Mouse (Mus musculus): ENCODE measurements at regions not wholly inside any gene's neighbourhood (a gene's known extent, or its start where the extent isn't known, plus 50 kb on each side); places are given as distances from the start of the nearest gene placed in this dataset.
"Not testable (repeated sequence)": the region's sequence is repeated elsewhere in the genome, so short reads cannot be mapped to it uniquely, and the experiment has no call there.

DNA sequence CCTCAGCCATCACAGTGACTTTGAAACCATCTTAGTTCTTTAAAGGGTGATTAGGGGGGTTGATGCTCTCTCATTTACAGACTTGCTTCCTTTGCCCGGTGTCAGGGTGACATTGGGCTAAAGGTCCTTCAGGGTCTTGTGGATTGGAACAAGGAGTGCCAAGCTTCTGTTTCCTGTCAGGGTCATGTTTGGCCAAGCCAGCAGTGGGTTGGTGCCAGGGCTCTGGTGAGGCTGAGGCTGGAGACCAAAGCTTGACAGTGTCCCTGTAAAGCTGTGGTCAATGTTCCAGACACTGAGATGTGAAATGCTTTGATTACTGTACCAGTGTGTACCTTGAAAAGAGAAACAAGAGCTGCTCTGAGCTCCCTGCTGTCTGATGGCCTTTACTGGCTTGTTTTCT lies 150.8 kb upstream of the Fam3c start:
- no peak for DNase-seq (ENCODE audit: low spot score)

DNA sequence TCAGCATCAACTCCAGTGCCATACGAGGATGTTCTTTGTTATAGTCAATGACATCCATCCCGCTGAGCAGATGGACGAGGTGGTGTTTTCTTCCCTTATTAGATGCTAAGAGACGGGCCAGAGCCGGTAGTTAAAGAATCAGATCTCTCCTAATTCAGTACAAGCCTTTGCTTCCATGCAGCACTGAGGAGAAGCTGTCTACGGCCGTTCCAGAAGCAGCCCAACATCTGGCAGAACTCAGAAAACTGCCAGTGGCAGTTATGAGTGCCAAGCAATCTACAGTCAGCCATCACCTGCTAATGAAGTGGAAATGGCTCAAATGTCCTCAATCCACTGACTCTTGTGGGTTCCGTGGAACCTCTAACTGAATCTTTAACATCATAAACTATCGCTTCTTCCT lies 141.3 kb upstream of the Fam3c start:
- DNase-seq (ENCODE audit: low spot score) = no peak

DNA sequence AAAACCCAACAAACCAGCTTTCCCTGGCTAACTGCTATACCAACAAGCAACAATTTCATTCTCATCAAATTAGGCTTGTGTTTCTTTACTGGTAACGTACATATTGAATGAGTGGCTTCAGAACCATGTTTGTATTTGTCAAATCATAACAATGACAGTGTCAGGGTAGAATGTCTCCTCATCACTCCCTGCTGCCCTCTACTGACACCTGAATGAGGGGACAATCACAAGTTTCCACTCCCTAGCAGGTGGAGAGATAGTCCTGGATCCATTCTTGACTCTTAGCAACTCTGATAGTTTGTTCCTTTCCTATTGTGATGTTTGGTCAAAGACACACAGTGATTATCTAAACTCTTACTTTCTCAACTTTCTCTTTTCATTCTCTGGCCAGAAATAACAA lies 140.4 kb upstream of the Fam3c start:
- no peak for DNase-seq (ENCODE audit: low spot score)

DNA sequence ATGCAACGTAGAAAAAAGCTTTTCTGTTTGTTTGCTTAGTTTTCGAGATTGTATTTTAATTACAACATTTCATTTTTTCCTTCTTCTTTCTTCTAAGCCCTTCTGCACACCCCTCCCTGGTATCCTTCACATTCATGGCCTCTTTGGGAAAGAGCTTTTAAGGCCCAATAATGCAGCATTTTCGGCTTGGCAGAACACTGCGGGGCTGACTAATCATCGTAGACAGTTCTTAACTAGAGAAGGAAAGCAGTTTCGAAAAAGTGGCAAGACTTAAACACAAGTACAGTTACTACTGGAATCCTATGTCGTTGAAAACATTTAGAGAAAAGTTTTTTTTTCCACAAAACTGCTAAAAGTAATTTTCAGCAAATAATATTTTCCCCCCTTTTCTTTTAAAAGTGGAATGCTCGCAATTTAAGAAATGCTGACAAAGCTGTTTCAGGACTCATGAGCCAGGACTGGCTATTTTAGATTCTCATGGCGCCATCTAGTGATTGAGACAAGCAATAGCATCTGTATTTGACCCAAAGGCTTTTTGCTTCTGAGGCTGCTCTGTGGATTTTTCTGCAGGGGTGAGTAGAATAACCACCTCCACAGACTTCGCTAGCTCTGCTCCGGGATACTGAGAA lies 137.7 kb upstream of the Fam3c start:
- peak; percentile 11 for DNase-seq (ENCODE audit: low spot score)

DNA sequence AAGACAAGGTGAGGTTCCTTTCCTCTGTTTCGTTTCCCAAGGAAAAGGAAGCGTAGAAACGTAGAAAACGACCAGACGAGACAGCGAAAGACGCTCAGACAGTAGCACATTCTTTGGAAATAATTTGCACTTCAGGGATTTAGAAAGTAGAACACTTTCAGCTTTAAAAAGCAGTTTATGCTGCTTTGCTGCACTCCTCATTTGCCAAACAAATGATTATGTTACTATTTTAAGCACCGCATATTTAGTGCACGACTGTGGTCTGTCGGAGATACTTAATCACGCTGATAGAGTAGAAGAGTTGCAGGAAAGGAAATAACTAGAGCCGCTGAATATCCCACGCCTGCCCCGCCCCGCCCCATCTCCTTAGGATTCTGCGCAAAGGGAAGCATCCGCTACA lies 136.9 kb upstream of the Fam3c start:
- no peak for DNase-seq (ENCODE audit: low spot score)

DNA sequence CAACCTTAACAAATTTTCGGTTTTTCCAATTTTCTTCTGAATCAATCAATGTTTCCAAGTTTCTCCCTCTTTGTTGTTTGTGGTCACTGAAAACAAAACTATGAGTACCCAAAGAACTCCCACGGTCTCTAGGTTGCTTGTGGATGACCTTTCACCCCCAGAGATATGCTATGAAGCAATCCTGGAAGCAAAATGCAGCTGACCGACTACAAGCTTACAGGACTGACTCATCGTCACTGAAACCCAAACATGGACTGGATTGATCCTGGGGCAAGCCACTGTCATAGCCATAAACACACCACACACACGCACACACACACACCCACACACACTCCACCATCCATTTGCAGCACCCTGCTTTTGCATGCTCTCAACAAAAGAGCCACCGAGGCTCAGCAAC lies 134.7 kb upstream of the Fam3c start:
- no peak for DNase-seq (ENCODE audit: low spot score)

GRCm38 (mm10) chr6:22487467-22487866 lies 131.4 kb upstream of the Fam3c start:
- no peak for DNase-seq (ENCODE audit: low spot score)

- DNase-seq (ENCODE audit: low spot score) = no peak
Observed at GRCm38 (mm10) chr6:22485828-22486518, 129.9 kb upstream of the Fam3c start.

GRCm38 (mm10) chr6:22482257-22482656 lies 126.2 kb upstream of the Fam3c start:
- not testable (repeated sequence) for DNase-seq (ENCODE audit: low spot score)

GRCm38 (mm10) chr6:22474604-22475003 lies 118.6 kb upstream of the Fam3c start:
- DNase-seq (ENCODE audit: low spot score) = no peak

DNA sequence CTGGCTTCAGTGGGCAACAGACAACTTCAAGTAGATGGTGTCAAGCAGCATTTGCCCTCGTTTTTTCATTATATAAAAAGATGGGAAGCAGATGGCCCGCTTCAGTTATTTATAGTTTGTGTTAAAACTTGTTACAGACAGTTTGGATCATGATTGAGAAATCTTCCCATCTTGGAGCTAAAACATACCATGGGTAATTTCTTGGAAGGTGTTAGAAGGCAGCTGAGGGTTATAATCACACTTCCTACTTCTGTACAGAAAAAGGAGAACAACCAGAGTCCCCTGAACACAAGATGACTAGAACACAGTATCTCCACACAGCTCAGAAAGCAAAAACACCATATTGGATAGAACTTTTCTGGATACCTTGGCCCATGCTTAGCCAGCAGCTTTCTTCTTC lies 118.0 kb upstream of the Fam3c start:
- DNase-seq (ENCODE audit: low spot score) = peak; percentile 21

DNA sequence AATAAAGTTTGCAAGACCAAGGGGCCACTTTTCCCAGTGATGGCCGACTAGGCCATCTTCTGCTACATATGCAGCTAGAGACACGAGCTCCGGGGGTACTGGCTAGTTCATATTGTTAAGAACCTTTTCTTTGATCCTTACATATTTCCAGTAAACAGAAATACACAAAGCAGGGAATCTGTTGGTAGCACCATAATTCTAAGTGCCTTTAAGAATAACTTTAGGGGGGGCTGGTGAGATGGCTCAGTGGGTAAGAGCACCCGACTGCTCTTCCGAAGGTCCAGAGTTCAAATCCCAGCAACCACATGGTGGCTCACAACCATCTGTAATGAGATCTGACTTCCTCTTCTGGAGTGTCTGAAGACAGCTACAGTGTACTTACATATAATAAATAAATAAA lies 116.4 kb upstream of the Fam3c start:
- DNase-seq (ENCODE audit: low spot score) = not testable (repeated sequence)

DNA sequence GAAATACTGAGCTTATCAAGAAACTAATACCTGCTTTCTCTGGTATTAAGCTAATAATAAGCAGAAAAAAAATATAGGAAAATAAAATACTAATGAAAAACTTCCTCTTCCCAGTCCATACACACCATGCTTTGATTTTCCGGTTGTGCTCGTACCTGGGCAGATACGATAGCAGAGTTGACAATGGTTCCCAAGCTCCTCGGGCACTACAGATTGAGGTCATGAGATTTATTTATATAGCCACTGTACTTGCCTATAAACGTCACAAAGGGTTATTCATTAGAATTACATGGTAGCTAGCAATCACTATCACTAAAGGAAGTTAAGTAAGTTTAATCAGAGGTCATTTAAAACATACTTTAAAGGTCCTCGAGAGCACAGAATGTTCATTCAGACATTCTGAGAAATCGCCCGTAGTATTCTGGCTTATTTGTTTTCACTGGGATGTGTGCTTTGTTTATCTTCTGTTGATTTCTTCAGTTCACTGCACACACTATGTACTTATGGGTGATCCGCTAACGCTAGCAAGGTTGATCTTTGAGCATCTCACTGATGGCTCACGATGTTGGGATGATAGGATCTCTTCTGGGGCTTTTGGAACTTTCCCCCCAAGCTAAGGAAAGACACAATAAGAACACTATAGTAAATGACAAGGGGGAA lies 111.4 kb upstream of the Fam3c start:
- no peak for DNase-seq (ENCODE audit: low spot score)

DNA sequence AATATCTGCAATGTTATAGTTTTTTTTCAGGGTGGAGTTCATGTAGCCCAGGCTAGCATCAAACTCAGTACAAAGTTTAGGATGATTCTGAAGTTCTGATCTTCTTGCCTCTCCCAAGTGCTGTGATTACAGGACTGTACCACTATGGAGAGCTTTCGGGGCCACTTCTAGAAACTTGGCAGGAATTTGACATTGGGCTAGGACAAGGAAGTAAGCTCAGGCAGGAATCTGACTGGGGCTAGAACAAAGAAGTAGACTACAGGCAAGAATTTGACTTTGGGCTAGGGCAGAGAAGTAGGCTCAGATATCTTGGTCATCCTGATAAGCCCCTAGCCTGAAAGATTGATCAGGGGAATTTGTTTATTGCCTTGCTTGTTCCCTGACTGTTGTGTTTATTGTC lies 109.9 kb upstream of the Fam3c start:
- DNase-seq (ENCODE audit: low spot score) = no peak

DNA sequence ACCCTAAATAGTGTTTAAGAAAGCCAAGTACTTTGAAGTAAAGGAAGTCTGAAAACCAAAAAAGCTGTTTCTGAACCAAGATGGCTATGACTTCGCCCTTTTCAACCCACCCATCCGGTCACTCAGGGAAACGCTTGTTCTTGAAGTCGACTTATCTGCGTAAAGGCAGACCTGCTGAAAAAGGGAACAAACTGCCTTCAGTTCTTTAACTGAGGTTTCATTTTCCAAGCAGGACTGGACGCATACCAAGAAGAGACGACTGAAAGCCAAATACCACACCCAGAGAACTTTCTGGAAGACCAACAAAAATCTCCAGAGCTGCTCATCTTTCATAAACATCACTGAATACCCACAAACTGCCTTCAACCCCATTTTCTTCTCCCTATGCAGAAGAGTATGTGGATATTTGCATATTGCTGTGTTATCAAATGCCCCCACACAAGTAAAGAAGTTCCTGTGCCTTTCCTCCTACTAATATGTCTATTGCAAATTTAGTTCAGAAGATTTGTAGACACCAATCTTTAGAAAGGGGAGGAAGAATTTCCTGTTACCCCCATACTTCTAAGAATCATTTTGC lies 103.5 kb upstream of the Fam3c start:
- DNase-seq (ENCODE audit: low spot score) = no peak

DNA sequence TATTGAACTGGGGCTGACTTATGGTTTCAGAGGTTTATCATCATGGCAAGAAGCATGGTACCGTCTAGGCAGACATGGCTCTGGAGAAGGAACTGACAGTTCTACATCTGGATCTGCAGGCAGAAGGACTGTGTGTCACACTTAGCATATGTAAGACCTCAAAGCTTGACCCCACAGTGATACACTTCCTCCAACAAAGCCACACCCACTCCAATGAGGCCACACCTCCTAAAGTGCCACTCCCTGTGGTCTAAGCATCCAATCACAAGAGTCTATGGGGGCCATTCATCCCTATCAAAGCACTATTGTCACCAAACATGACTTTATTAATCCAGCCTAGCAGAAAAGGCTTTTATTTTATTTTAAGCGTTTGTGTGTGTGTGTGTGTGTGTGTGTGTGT lies 96.2 kb upstream of the Fam3c start:
- DNase-seq (ENCODE audit: low spot score) = no peak

DNA sequence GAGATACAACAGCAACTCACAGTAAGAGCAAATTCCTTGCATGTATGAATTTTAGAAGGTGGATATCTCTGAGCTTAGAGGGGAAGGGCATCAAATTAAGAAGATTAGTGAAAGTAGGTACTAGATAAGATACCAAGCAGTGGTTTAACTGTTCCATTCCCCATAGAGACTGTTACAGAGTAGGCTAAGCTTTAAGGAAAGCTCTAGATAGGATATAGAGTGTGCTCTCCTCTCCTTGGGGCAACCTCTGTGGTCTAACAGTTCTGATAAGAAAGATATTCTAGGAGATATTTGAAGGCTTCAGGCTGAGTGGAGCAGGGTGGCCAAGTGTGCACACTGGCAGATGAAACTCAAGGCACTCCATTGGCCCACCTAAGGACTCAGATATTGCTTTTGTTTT lies 94.5 kb upstream of the Fam3c start:
- no peak for DNase-seq (ENCODE audit: low spot score)

DNA sequence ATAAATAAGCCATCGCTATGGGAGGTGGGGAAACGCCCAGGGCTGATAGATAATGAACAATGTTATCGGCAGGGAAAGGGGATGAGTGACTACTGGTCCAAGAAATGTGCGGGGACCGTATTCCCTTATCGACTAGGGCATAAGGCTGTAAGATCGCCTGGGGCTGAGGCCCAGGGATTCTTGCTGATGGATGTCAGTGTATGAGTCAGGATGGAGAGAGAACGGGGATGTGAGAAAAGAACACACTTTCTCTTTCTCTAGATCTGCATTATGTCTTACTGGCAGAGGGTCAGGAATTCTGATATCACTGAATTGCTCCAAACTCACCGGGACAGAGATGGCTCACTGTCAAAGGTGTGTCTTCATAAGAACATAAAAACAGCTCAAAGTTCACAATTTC lies 92.9 kb upstream of the Fam3c start:
- no peak for DNase-seq (ENCODE audit: low spot score)

GRCm38 (mm10) chr6:22447636-22448035 lies 91.6 kb upstream of the Fam3c start:
- no peak for DNase-seq (ENCODE audit: low spot score)

- no peak for DNase-seq (ENCODE audit: low spot score)
Observed at GRCm38 (mm10) chr6:22446621-22447310, 90.7 kb upstream of the Fam3c start.

DNA sequence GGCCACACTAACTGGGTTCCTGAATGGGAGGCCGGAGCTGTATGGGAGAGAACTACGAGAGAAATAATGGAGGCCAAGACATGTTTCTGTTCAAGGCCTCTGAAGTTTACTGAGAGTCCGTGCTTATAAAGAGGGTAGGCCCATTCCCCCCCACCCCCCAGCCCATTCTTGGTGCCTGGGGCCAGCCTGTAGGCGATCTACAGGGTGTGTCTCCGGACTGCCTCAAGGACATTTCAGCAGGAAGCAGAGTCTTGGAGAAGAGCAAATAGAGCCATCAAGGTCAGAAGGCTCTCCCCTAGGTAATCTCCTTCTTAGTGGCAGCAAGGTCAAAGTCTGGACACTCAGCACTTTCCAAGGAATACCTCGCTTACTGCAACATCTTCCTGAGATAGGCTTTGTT lies 88.8 kb upstream of the Fam3c start:
- DNase-seq (ENCODE audit: low spot score) = not testable (repeated sequence)

- no peak for DNase-seq (ENCODE audit: low spot score)
Observed at GRCm38 (mm10) chr6:22444220-22444619, 88.2 kb upstream of the Fam3c start.

DNA sequence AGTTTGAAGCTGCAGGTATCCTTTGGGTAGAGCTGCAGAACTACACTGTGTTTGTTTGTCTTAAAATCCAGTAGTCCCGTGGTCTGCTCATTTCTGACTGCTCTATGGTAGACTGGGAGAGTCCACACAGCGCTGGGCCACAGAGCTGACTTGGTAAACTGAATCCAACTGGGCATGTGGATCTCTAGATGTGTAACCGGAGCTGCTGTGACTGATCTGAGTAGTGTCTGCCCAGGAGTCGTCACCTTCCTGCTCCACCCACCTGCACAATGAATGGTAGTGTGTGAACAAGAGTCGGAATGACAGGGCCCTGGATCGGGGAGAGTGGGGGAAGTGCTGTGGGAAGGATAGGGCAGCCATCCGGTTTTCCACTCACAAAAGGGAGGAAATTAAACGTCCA lies 87.5 kb upstream of the Fam3c start:
- DNase-seq (ENCODE audit: low spot score) = no peak
